Mouse (Mus musculus) ES-Bruce4 (cell line): Measurements from ENCODE around the gene Iqschfp.

Experiments used
- CTCF ChIP-seq: IDR thresholded peaks from one replicate; pipeline ENCODE4 v1.8.1; 2011; ENCODE audit warnings: low read depth, low read length
- POLR2A ChIP-seq: IDR thresholded peaks from one replicate; pipeline ENCODE4 v1.8.1; 2011; ENCODE audit warnings: low read length; ENCODE audit not compliant: insufficient read depth

DNA sequence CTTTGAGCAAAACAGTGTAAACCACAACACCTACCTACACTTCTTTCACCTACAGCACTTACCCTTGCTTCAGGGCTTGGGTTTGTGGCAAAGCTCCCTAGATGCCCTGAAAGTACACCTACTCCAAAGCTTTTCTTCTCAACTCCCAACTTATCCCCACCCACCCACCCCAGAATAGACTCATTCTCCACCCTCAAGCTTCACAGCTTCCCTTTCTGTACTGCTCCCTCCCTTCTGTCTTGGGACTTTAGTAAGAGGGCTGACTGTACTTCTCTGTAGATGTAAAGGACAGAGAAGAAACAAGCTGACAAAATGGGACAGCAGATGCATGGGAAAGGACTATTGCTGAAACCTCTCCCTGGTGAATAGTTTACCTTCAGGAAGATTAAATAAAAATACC, 476.0 kb downstream of the Iqschfp start:
- TF ChIP-seq CTCF (no peak), POLR2A (no peak)
